Mouse (Mus musculus) left cerebral cortex, adult 18-20 months (tissue): ENCODE measurements at regions not wholly inside any gene's neighbourhood (a gene's known extent, or its start where the extent isn't known, plus 50 kb on each side); places are given as distances from the start of the nearest gene placed in this dataset.

ENCODE experiments used
- DNase-seq, 2 experiments: peaks; one replicate each; pipeline ENCODE4 v3.0.0; 2021 to 2022; ENCODE audit warnings: low spot score in 2 of 2, mixed read lengths in 1 of 2

DNA sequence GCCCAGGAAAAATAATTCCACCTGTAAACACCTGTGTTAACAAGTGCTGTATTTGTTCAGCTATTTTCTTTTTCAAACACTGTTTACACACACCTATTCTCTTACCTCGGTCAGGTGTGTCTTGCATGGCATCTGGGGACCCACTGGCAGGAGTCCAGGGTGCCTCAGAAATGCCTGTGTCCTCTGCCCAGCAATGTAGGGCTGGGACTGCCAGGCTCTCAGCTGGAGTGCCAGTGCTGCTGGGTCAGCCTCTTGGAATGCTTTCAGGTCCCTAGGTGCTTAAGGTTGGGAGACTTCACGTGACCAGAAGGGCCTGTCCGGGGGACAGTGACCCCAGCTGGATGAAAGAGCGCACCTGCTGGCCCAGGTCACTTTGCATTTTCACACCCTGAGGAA, 112.4 kb upstream of the Id2 start:
- no peak for DNase-seq

DNA sequence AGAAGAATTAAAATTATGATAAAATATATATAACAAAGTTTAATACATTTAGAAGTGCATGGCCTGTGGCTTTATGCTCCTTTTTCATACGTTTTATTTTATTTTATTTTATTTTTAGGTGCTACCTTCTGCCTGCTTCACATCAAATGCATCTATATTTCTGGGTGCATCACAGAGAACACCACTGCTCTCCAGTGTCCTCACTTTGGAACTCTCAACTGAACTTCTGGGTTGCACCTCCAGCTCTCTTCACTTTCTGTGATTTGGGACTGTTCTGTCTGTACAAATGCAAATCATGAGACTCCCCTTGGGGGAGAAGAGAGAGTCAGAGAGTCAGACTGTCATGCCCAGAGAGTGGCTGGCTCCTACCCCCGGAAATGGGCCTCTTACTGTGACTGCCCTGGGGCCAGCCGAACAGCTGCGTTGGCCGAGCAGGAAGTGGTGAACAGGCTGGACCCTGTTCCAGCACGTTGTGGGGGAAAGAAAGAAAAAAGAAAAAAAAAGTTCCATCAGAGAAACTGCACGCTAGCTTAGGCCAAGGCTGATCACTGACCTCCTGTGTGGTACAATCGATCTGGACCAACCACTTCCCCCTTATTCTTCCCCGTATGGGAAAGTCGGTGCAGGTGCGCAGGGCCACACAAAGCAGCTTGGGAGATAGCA, 111.9 kb upstream of the Id2 start:
- DNase-seq, result no peak

DNA sequence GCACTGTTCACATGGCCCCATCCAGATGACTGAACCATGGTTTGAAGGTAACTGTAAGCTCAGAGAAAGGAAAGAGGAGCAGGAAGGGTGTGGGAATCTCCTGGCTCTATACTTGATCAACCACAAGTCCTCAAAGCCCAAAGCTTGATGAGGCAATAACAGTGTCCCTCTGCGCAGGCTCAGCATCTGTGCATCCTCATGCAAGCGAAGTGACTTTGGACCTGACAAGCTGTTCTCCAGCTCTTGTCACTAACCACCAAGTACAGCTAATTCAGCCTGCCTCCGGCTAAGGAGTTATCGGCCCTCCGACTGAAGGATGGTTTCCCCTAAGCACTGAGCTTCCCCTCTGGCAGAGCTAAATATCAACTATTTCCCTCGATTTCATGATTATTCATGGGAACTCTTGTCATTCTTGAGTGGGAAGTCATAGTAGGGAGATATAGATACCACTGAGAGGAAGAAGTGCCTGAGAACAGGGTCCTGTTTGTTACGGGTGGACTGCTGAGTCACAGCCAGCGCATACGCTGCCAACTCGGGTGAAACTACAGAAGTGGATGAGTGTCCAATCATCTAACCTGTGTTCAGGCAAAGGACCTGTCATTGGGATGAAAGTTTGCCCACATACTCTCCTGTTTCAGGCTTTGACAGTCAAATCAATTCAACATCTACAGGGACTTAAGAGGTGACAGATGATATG, 106.6 kb upstream of the Id2 start:
- no peak for DNase-seq

DNA sequence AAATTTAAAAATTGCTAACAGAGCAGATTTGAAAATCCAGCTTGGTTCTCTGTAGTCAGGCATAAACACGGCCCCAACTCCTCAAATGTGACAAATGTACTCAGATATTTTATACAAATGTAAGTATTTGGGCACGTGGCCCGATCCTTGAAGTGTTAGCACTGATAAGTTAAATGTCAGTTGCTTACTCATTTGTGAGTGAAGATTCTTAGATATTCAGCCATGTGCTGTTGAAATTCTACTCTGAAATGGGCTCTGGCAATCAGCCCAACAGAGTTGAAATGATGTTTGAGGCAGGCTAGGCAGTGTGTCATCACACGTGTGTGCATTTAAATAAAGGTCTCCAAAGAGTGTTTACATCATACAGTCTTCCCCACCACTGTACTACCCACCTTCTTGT, 103.2 kb upstream of the Id2 start:
- DNase-seq, result no peak

DNA sequence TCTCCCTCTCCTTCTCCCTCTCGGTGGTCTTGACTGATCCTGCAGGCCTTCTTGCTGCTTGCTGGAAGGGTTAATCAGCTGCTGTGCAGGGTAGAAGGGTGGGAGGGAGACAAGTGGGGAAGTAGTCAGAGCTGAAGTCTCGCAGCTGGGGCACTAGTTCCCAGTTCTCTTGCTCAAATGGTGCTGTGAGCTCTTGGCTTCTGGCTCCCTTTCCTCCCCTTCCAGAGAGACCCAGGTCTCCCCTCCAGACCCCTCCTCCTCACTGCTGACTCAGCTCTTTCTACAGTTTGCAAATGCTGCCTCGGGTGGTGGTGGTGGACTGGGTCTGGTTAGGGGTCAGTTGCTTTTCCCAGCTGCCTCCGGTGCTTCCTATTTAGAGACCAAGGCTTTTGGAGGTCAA, 100.8 kb upstream of the Id2 start:
- no peak for DNase-seq

DNA sequence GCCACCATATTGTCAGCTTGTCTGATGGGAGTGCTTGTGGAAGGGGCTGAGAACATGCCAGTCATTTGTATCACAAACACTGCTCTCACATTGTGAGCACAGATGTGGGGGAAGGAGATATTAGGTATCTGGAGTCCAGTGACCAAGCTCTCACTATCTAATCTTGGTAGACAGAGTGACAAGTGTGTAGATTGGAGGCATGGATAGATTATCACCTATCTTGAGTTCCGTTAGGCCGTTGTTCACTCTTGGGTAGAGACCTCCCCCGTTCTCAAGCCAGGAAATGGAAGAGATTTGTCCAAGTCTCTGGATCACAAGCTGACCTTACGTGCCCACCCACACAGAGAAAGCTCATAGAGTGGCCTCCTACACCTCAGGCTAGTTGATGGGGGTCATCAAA, 99.1 kb upstream of the Id2 start:
- no peak for DNase-seq

DNA sequence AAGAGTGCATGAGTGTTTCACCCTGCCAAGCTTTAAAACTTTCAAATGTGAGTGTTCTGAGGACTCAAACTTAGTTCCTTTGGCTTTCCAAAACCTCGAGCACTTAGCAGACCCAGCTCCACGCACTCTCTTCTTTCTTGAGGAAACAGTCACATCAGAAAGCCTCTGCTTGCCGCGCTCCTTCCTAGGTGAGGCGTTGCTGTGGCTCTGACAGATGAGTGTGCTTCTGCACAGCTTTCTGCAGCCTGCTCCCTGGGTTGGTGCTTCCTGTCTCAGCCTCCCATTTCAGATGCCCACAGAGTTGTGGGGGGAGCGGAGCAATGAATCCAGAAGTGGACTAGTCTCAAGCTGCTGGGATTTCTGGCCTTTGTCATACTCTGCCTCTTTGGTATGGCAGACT, 95.3 kb upstream of the Id2 start:
- DNase-seq, result no peak

DNA sequence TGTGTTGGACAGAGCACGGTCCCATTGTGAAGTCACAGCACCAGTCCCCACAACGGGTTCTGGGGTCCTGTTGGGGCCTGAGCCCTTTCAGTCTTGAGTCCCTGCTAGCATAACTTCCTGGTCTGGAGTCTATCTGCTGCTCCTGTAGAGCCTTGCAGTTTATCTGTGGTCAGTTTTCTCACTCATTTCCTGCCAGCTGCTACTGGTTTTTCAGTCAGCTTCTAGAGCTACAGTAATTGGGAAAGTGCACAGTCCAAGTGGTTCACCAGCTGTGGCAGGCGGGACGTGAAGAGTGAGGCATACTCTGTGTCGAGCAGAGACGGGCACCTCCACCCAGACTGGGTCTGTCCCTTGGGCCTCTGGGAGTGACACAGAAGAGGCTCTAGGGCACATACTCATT, 93.4 kb upstream of the Id2 start:
- peak in 1 of 2 experiments; percentile 21 for DNase-seq

DNA sequence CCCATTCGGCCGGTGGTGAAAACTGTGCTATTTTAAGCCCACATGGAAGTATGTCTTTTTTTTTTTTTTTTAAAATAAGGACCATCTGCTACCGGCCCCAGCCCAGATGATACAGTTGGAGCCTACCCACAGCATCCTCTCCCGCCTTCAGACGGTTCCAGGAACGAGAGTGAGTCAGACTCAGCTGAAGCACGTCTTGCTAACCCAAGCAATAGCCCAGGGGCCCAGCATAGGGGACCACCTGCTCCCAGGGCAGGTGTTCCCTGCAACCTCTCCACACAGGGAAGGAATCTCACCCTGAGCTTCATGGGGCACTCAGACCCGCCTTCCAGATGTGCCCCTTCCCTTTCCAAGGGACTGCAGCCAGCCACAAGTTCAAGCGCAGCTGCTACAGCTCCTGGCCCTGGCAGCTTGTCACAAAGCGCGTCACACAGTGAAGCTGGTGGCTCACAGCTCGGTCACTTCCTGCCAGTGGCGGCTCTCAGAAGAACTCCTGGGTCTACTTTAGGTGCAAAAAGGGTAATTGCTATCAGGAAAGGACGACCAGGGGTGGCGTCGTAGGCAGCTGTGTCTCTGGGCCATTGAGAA, 92.3 kb upstream of the Id2 start:
- DNase-seq, result peak; percentile 68

DNA sequence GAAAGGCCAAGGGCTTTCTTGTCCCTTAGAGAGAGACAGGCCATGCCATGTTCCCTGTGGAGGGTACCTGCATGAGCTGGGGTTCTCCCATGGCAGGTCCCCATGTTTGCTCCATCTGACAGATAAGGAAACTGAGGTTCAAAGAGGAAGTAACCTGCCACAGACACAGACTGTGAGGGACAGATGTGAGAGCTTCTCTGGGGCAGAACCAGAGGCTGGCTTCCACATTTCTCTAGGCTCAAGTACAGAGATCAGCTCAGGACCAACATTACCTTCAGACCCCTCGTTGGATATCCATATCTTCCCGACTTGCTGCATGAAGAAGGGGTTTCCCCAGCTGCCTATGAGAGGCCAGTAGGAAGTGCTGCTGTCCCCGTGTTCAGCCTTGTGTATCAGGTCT, 91.6 kb upstream of the Id2 start:
- no peak for DNase-seq

DNA sequence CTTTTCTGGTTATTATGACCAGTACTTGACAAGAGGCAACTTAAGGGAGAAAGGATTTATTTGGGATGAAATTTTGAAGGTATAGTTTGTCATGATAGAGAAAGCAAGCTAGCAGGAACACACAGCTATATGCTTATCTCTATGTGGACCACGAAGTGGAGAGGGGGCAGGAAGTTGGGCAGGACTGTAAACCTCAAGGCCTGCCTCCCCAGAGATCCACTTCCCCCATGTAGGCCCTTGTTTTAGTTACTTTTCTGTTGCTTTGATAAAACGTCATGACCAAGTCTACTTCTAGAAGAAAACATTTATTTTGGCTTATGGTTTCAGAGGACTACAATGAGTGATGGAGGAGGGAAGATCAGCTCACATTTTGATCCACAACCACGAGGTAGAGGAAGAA, 90.3 kb upstream of the Id2 start:
- no peak for DNase-seq

DNA sequence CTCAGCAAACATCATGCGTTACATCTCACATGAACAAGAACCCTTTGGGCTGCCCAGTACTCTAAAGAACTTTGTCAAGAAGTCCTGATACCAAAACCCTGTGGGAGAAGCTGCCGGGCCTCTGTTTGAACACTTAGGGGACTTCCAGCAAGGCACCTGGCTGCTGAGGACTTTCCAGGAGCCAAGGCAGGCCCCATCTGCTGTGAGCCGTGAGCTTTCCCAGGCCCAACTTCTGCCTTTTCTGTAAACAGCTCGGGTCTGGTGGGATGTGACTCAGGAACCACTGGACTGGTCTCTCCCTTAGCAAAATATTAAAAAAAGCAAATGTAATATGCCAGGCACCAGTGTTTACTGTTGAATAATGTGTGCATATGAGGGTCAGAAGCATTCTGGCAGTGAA, 85.7 kb upstream of the Id2 start:
- DNase-seq, result no peak

DNA sequence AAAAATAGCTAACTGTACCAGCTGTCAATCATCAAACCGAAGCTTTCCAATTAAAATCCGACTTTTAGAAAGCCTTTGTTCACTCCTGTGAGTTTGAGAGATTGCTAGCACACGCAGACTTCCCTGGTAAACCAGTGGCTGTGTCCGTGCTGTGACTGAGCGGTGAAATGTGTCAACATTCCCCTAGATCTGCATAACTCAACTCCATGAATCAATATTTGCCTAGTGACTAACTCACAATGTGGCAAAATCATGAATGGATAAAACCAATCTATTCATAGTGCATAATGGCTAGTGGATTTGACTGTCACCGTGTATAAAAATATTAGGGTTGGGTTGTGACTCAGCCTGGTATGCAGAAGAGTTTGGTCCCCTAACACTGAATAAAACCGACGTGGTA, 84.4 kb upstream of the Id2 start:
- no peak for DNase-seq

DNA sequence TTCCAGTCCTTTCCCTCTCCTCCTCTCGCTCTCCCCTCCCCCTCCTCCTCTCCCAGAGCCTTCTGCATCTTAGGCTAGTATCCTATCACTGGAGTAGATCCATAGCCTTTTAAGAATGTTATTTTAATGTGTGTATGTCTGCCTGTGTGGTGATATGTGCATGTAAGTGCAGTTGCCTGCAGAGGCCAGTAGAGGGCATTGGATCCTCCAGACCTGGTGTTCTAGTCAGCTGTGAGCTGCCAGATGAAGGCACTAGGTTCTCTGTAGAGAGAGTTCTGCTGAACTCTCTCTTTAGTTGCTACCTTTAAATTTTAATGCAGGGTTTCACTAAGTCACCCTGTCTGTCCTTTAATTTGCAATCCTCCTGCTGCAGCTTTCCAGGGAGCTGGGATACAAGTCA, 83.9 kb upstream of the Id2 start:
- DNase-seq, result no peak

DNA sequence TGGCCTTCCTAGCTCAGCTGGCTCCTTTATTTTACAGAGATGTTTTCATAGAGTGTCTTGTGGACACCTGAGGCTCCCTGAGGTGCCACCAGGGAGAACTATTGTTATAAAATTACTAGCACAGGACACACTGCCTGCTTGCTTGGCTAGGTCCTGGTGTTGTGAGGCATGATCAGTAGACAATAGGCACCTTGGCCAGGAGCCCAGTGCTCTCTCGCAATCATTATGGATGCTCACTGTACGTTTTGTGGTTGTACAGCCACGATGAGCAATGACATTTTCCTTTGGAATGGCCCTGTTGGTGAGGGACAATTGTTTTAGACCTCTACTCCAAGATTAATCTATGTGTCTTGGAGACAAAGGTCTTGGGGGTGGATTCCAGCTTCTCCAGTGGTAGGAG, 83.3 kb upstream of the Id2 start:
- DNase-seq, result no peak

DNA sequence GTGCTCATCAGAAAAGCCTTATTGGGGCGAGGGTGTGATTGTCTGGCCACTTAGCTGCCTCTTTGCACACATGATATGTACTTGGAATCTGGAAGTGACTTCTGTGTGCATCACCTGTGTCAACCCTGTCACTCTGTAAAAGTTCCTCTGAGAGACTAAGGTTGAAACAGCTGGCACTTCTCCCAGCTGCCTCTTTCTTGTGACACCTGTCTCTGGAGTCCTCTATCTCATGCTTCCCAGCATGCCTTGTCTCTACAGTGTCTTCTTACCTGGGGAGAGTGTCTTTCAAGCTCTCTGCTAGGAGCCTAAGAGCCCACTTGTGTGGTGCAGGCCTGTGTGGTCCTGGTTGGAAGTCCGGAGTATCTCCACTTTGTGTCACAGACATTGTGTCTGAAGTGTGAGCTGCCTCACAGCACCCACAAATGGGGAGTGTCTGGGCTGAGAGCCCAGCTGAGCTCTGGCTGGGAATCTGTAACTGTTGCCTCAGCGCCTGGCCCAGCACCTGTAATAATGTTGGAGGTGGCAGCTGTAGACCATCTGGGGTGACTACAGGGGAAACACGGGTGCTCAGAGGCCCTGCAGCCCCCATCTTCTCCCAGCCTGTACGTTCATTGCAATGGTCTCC, 81.7 kb upstream of the Id2 start:
- DNase-seq, result peak in 1 of 2 experiments; percentile 23

DNA sequence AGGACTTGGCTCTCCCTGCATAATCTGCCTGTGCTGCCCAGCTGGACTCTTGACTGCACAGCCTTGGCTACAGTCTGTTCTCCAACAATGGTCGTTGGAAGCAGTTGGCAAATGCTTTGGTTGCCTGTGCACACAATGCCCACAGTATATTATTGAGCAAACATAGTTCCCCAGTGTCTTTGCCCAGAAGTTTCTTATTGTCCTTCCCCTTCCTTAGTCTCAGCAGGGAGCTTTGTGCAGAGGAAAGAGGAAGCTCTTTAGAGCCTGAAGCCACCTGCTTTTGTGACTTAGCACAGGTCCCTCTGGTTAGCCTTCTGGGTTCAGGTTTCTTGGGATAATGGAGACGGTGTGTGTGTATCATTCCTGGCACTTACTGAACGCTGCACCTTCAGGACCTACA, 80.9 kb upstream of the Id2 start:
- DNase-seq, result no peak

DNA sequence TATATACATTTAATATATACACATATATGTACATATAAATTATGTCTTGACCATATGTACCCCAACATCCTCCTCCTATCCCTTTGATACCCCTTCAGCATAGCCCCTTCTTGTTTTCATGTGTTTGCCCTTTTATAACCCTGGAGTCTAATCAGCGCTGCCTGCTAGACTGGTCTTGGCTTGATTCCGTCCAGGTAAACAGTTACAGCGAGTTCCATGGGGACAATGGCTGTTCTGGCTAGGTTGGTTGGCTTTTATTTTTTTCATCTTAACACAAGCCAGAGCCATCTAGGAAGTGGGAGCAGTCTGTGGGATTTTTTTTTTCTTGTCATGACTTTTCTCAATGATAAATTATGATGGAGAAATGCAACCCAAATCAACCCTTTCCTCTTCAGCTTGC, 79.6 kb upstream of the Id2 start:
- DNase-seq, result no peak

DNA sequence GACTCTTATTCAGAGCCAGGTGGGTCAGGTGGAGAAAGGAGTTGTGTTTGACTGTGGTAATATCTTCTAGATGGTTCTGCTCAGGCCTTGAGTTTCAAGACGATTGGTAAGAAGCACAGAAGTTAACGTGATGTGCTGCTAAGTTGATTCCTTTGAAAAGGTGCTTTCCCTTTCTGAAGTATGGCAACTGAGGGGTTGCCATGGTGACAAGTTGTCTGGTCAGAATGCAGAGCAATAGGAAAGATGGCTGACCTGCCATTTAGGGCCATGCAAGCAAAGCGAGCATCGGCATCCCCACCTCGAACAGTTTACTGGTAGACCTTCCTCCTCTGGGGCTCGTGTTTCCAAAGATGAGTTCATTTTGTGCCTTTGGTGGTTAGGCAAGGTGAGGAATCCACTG, 76.1 kb upstream of the Id2 start:
- no peak for DNase-seq

DNA sequence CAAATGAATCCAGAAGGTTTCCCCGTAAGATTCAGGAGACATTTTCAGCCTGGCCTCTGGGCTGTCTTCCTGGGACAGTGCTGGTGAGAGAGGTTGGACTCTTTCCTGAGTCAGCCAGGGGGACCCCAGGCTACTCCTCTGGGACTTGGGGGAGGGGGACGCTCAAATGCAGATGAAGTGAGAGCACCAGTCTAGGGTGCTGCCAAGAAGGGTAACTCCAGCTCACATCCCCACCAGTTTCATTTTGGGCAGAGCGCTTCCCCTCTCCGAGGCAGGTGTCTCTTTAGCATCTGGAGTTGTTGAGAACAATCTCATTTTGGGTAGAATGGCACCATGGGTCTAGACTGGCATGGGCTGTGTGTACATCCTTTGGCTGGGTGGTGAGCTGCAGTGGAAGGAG, 75.5 kb upstream of the Id2 start:
- DNase-seq, result no peak

DNA sequence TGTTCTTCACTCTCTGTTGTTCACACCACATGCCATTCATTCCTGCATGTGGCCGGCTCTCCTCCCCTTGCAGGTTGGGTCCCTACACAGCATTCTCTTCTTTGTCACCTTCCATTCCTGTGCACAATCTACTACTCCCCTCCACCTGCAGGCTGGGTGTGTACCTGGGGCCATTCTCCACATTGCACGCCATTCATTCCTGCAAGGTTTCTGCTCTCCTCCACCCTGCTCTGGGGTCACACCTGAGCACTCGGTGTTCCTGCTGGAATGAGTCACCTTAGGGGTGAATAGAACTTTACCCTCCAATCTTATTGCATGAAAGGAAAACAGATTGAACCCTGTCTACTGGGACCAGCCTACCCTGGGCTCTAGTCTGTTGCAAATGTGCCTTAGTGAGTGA, 72.7 kb upstream of the Id2 start:
- DNase-seq, result no peak

DNA sequence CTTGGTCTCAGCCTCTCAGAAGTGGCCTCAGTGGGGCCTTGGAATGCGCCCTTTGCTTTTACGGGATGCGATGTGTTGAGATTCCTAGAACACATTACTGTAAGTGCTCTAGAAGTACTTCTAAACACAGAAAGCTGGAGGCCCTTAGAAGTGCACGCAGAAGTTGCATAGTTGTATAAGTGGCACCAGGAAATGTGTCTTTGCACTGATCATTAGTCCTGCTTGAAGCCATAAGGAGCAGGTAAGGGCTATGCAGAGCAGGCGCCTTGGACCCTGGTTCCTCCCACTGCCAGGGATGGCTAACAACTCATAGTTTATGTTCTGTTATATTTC, 71.2 kb upstream of the Id2 start:
- no peak for DNase-seq
